Mouse (Mus musculus) fibroblast of lung, adult 2 months (primary cell): ENCODE data around the gene Txndc9.

Source experiments
- DNase-seq: peaks from one replicate; pipeline ENCODE4 v3.0.0-alpha.2; 2011; ENCODE audit warnings: low read depth

Gene Txndc9

GRCm38 (mm10) chr1:37971520-37971919 lies 26.2 kb downstream of the Txndc9 start:
- DNase-seq: no peak

GRCm38 (mm10) chr1:37968746-37969145 lies 28.9 kb downstream of the Txndc9 start:
- no peak for DNase-seq

GRCm38 (mm10) chr1:37965571-37965970 lies 32.1 kb downstream of the Txndc9 start:
- no peak for DNase-seq

- no peak for DNase-seq
Observed at GRCm38 (mm10) chr1:37959486-37959885, 38.2 kb downstream of the Txndc9 start.

GRCm38 (mm10) chr1:37958516-37958915 lies 39.2 kb downstream of the Txndc9 start:
- no peak for DNase-seq

- no peak for DNase-seq
Observed at GRCm38 (mm10) chr1:37957659-37958058, 40.0 kb downstream of the Txndc9 start, which contains the start of gene Lyg1. Lyg1 (minus strand) TSS chr1:37957759.

GRCm38 (mm10) chr1:37956690-37957431 lies 40.8 kb downstream of the Txndc9 start:
- DNase-seq: no peak

GRCm38 (mm10) chr1:37955251-37955650 lies 42.4 kb downstream of the Txndc9 start:
- DNase-seq: no peak

- DNase-seq: no peak
Observed at GRCm38 (mm10) chr1:37954786-37955185, 42.9 kb downstream of the Txndc9 start.

- DNase-seq: no peak
Observed at GRCm38 (mm10) chr1:37948906-37949305, 48.8 kb downstream of the Txndc9 start.
